Mouse (Mus musculus): ENCODE measurements around the gene Pdgfd. TPM values are rescaled to one million over a fixed set of nuclear protein-coding genes. Genes with fewer than 3 reads are reported as not detected.
A peak's percentile ranks its signal among the peaks of the same experiment; 100 is the strongest.

The Pdgfd gene
- polyA plus RNA-seq, 1 experiment from 2014 or later: 0.71 TPM

DNA sequence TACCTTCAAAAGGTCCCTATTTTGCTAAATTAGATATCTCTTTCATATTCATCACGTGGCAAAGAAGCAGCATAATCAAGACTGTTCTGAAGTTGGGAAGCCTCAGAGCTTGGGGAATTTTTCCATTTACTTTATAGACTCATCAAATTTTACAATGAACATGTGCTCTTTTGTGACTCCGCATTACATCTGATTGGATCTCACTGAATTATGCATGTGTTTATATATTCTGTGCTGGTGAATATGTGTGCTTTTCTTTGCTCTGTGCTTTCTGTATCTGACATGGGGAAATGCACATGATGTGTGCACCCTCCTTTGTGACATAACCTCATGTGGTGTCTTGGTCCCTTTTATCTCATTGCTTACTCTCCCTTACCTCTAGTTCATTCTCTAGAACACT is 83.6 kb downstream of the Pdgfd start:
- WGBS (ENCODE audit: insufficient replicate concordance): 62% methylated on average over 2 of the region's 2 CpGs
- H3K4me3 ChIP-seq (replicated peaks): no peak overlapping the region
- H3K4me2 ChIP-seq: no peak overlapping the region
- no peaks in the 10 kb centered on the region for H3K27me3 ChIP-seq
- no peak for ATAC-seq (ENCODE audit: low read depth)
- DNase-seq: no peak
- H3K9ac ChIP-seq: no peak overlapping the region
- H3K9me3 ChIP-seq (replicated peaks): no peaks in the 10 kb centered on the region
- no peaks in the 10 kb centered on the region for H3K36me3 ChIP-seq
- no peaks in the 10 kb centered on the region for H3K4me1 ChIP-seq (replicated peaks)
- no peak overlapping the region for H3K27ac ChIP-seq

DNA sequence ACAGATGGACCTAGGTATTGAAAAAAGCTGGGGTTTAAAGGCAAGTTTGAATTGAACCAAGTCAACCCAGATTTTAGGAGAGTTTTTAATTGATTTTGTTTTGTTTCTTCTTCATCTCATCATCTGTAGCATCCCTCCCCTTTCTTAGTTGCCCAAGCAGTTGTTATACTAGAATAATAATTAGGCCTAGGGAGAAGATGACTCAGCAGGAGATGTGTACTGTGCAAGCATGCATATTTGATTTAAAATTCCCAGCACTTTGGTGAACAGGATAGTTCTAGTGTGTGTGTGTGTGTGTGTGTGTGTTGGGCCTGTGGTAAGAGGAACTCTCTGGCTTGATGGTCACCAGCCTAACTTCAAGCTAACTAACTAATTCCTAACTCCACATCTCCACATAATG is 88.7 kb downstream of the Pdgfd start:
- Histone ChIP-seq H3K9me3 (replicated peaks) (no peaks in the 10 kb centered on the region), H3K4me3 (replicated peaks) (no peak overlapping the region), H3K27me3 (no peaks in the 10 kb centered on the region), H3K9ac (no peak overlapping the region), H3K4me1 (replicated peaks) (no peaks in the 10 kb centered on the region), H3K27ac (no peak overlapping the region), H3K36me3 (no peaks in the 10 kb centered on the region), H3K4me2 (no peak overlapping the region)
- ATAC-seq (ENCODE audit: low read depth) (no peak), DNase-seq (no peak)

DNA sequence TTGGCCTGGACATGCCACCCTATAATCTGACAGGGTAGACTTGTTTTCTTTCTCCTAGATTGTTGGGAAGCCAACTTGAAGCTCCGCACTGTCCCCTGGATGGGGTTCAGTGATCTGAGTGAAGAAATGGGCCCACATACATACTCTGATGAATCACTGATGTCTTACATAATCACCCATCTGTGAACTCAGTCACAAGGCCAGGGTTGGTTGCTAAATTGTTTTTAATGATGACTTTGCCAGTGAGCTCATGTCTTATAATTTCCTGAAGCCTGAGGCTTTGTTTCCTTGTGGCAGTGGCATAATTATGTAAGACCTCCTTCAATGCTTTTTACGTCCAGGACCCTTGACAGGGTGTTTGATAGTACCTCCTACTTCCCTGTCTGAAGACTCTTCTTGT is 96.4 kb downstream of the Pdgfd start:
- ATAC-seq (ENCODE audit: low read depth): no peak
- 70% methylated on average over 2 of the region's 2 CpGs for WGBS (ENCODE audit: insufficient replicate concordance)
- no peaks in the 10 kb centered on the region for H3K9me3 ChIP-seq (replicated peaks)
- H3K4me3 ChIP-seq (replicated peaks): no peak overlapping the region
- H3K27ac ChIP-seq: no peak overlapping the region
- no peak overlapping the region for H3K4me2 ChIP-seq
- H3K27me3 ChIP-seq: no peaks in the 10 kb centered on the region
- DNase-seq: no peak
- no peak overlapping the region for H3K9ac ChIP-seq
- H3K36me3 ChIP-seq: no peaks in the 10 kb centered on the region
- H3K4me1 ChIP-seq (replicated peaks): no peaks in the 10 kb centered on the region

DNA sequence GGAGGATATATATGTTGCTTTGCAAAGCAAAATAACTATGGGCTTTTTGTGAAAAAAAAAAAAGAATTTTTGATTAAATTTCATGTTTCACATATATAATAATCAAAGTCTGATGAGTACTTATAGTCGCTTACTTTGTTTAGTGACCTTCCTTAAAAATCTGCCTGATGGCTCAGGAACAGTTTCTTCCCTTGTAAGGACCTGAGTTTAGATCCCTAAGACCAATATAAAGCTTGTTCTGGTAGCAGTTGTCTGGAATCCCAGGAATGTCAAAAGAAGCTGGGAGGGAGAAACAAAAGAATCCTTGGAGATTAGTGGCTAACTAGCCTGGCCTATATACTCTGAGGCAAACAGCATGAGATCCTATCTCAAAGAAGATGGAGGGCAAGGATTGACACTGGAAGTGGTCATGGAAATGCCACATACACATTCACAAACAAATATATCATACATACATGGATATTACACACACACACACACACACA is 101.5 kb downstream of the Pdgfd start, which contains the start of gene Ddi1:
Gene Ddi1 (minus strand): TSS at position 51 of the 485 bp plus-strand sequence.
- Histone ChIP-seq H3K4me1 (replicated peaks) (no peaks in the 10 kb centered on the region), H3K9me3 (replicated peaks) (no peaks in the 10 kb centered on the region), H3K27me3 (no peaks in the 10 kb centered on the region), H3K4me3 (replicated peaks) (no peak within 1 kb of the TSS), H3K36me3 (no peaks in the 10 kb centered on the region), H3K27ac (no peak within 1 kb of the TSS), H3K9ac (no peak within 1 kb of the TSS), H3K4me2 (no peak within 1 kb of the TSS)
- 61% methylated on average over 1 of the region's 1 CpGs for WGBS (ENCODE audit: insufficient replicate concordance)
- ATAC-seq (ENCODE audit: low read depth) (no peak), DNase-seq (no peak)

DNA sequence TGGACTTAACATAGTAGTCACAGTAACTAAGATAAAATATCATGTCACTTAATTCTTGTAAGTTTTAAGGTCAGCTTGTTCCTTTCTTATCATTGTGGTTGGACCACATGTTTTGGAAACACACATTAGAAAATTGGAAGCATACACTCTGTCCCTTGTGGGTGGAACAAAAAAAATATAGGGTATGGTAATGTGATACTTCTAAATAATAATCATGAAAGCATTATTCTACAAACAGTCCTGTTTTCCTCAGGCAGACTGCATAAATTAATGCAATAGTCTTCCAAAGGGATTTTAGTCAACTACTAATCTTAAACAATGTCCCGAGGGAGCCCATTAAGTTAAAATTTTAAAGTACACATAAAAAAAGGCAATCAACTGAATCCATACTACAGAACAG is 108.0 kb downstream of the Pdgfd start:
- Histone ChIP-seq H3K4me1 (replicated peaks) (no peaks in the 10 kb centered on the region), H3K27me3 (no peaks in the 10 kb centered on the region), H3K4me3 (replicated peaks) (no peak overlapping the region), H3K27ac (no peak overlapping the region), H3K9ac (no peak overlapping the region), H3K36me3 (no peaks in the 10 kb centered on the region), H3K9me3 (replicated peaks) (no peaks in the 10 kb centered on the region), H3K4me2 (no peak overlapping the region)
- DNase-seq: no peak
- ATAC-seq (ENCODE audit: low read depth): no peak
- WGBS (ENCODE audit: insufficient replicate concordance): 68% methylated on average over 1 of the region's 1 CpGs

DNA sequence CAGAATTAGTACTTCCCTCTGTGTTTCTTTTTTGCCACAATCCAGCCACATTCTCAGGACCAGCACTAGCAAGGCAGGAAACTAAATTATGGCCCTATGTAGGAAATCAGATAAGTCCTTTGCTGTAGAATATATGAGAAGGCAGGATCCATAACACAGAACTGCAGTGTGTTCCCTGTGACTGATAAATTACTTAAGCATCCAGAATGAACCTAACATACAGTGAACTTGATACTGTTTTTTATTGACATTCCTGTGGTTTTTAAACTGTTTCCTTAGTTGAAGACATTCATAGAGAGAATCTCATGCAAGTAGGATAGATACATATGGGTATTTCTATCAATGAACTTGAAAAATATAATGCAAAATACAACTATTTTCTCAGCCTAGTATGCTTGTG is 109.1 kb downstream of the Pdgfd start:
- DNase-seq: no peak
- ATAC-seq (ENCODE audit: low read depth): no peak
- Histone ChIP-seq H3K9me3 (replicated peaks) (no peaks in the 10 kb centered on the region), H3K9ac (no peak overlapping the region), H3K27ac (no peak overlapping the region), H3K4me2 (no peak overlapping the region), H3K36me3 (no peaks in the 10 kb centered on the region), H3K4me1 (replicated peaks) (no peaks in the 10 kb centered on the region), H3K27me3 (no peaks in the 10 kb centered on the region), H3K4me3 (replicated peaks) (no peak overlapping the region)

DNA sequence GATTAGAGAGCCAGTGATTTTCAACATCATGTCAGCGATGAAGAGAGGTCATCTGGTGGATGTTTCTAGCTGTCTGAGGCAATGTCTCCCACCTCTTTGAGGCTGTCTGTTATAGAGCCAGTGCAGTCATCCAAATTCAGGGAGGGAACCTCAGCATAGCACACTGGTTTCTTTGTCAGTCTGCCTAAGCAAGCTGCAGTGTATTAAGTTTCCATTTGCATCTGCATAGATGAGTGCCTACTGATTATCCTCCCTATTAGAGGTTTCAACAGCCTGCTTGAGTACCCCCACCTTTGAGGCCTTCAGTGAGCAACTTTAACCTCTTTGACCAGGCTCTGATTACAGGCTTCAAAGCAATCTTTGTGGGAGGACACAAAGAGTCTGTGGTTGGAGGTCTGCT is 118.4 kb downstream of the Pdgfd start:
- ATAC-seq (ENCODE audit: low read depth) (no peak), DNase-seq (no peak)
- Histone ChIP-seq H3K4me3 (replicated peaks) (no peak overlapping the region), H3K4me2 (no peak overlapping the region), H3K9me3 (replicated peaks) (no peaks in the 10 kb centered on the region), H3K36me3 (no peaks in the 10 kb centered on the region), H3K27ac (no peak overlapping the region), H3K27me3 (no peaks in the 10 kb centered on the region), H3K9ac (no peak overlapping the region), H3K4me1 (replicated peaks) (no peaks in the 10 kb centered on the region)
- WGBS (ENCODE audit: insufficient replicate concordance): 43% methylated on average over 1 of the region's 1 CpGs

DNA sequence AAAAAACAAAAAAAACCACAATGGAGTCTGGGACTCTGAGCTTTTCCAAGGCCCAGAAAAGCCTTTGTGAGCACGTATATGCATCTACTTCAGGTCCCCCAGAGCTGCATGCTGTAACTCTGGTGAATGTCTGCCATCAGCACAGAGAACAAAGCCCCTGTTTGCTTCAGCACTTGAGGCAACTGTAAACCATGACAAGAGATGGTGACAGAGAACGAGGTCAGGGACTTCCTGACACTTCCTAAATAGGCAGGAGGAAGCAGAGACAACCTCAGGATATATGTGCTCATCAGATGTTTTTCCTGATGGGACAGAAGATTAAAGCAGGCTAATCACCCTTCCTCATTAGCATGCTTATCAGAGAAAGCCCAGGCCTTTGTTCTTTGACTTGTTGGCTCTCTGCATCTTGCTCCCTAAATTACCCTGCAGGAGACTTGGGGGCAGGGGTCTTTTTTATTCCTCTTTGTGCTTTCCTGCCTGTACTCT is 120.9 kb downstream of the Pdgfd start:
- WGBS (ENCODE audit: insufficient replicate concordance): 12% methylated on average over 2 of the region's 2 CpGs
- H3K4me2 ChIP-seq: no peak overlapping the region
- DNase-seq (no peak), ATAC-seq (ENCODE audit: low read depth) (no peak)
- no peaks in the 10 kb centered on the region for H3K9me3 ChIP-seq (replicated peaks)
- no peak overlapping the region for H3K27ac ChIP-seq
- no peaks in the 10 kb centered on the region for H3K27me3 ChIP-seq
- no peak overlapping the region for H3K9ac ChIP-seq
- no peaks in the 10 kb centered on the region for H3K36me3 ChIP-seq
- no peaks in the 10 kb centered on the region for H3K4me1 ChIP-seq (replicated peaks)
- H3K4me3 ChIP-seq (replicated peaks): no peak overlapping the region

DNA sequence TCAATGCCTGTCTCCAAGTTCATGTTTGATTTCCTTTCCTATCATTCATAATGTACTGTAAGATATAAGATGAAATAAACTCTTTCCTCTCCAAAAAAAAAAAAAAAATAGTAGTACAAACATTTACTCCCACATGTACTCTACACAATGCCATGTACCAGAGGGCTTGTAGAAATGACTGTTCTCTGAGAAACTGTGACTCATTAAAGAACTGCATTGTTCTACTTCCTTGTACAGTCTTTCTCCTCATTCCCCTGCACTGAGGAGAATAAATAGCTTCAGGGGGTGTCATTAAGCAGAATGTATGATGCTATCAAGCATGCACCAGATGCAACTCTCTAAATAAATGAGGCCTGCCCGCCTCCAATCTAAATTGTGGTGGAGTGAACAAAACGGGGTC is 130.2 kb downstream of the Pdgfd start:
- Histone ChIP-seq H3K9me3 (replicated peaks) (no peaks in the 10 kb centered on the region), H3K4me2 (no peak overlapping the region), H3K9ac (no peak overlapping the region), H3K27ac (no peak overlapping the region), H3K36me3 (no peaks in the 10 kb centered on the region), H3K27me3 (no peaks in the 10 kb centered on the region), H3K4me3 (replicated peaks) (no peak overlapping the region), H3K4me1 (replicated peaks) (no peaks in the 10 kb centered on the region)
- DNase-seq (no peak), ATAC-seq (ENCODE audit: low read depth) (no peak)
- WGBS (ENCODE audit: insufficient replicate concordance): 51% methylated on average over 2 of the region's 2 CpGs

DNA sequence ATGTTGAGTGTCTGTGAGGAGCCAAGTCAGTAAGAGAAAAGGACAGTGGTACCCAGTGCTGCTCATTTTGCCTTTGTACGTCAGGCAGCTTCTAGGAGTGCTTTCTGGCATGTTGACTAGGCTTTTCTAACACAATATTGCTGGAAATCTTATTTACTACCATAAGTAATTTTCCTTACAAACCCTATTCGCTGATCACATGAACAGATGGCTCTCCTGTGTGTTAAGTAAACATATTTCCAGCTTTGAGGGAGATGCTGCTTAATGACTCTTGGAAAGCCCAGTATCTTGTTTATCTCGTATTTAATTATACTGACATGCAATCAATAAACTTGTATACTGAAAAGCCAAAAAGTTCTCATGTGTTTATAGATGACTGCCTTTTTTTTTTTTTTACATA is 133.7 kb downstream of the Pdgfd start:
- no peaks in the 10 kb centered on the region for H3K9me3 ChIP-seq (replicated peaks)
- no peaks in the 10 kb centered on the region for H3K36me3 ChIP-seq
- WGBS (ENCODE audit: insufficient replicate concordance): 54% methylated on average over 3 of the region's 3 CpGs
- no peak for DNase-seq
- no peaks in the 10 kb centered on the region for H3K27me3 ChIP-seq
- H3K27ac ChIP-seq: no peak overlapping the region
- H3K4me2 ChIP-seq: no peak overlapping the region
- no peak overlapping the region for H3K4me3 ChIP-seq (replicated peaks)
- H3K9ac ChIP-seq: no peak overlapping the region
- 0 out of 2 replicates have a peak, but pooled peaks cover 3% of the 10 kb centered on the region for H3K4me1 ChIP-seq (replicated peaks)
- no peak for ATAC-seq (ENCODE audit: low read depth)

DNA sequence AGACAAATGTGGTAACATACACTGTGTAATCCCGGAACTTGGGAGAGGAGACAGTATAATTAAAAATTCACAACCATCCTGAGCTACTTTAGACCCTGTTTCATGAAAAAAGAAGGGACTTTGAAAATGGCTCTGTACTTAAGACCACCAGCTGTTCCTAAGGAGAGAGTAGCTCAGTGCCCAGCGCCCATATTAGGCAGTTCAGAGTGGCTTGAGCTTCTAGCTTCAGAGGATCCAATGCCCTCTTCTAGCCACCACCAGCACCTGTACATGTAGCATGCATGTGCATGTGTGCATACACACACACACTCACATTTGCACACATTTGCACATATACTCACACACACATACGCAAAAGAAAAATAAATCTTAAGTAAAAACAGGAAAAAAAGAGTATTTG is 136.2 kb downstream of the Pdgfd start:
- H3K9me3 ChIP-seq (replicated peaks): no peaks in the 10 kb centered on the region
- H3K4me3 ChIP-seq (replicated peaks): no peak overlapping the region
- H3K4me2 ChIP-seq: no peak overlapping the region
- H3K9ac ChIP-seq: no peak overlapping the region
- no peaks in the 10 kb centered on the region for H3K27me3 ChIP-seq
- DNase-seq: no peak
- H3K36me3 ChIP-seq: no peaks in the 10 kb centered on the region
- H3K4me1 ChIP-seq (replicated peaks): 0 out of 2 replicates have a peak, but pooled peaks cover 3% of the 10 kb centered on the region
- 65% methylated on average over 3 of the region's 3 CpGs for WGBS (ENCODE audit: insufficient replicate concordance)
- no peak for ATAC-seq (ENCODE audit: low read depth)
- no peak overlapping the region for H3K27ac ChIP-seq

DNA sequence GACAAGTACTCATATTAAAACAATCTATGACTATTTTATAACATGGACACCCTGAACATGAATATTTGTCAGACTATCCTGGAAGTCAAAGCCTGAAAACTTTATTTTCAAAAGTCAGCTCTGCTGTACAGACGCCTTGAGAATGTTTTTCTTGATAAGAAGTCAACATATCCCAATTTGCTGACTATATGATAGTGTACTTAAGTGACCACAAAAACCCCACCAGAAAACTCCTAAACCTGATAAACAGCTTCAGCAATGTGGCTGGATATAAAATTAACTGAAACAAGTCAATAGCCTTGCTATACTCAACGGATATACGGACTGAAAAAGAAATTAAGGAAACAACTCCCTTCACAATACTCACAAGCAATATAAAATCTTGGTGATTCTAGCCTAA is 137.5 kb downstream of the Pdgfd start:
- H3K9me3 ChIP-seq (replicated peaks): 0 out of 2 replicates have a peak, but pooled peaks cover 3% of the 10 kb centered on the region
- ATAC-seq (ENCODE audit: low read depth) (peak; percentile 78), DNase-seq (no peak)
- H3K4me3 ChIP-seq (replicated peaks): no peak overlapping the region
- H3K27me3 ChIP-seq: no peaks in the 10 kb centered on the region
- no peaks in the 10 kb centered on the region for H3K36me3 ChIP-seq
- WGBS (ENCODE audit: insufficient replicate concordance): 37% methylated on average over 3 of the region's 3 CpGs
- H3K27ac ChIP-seq: no peak overlapping the region
- H3K4me2 ChIP-seq: no peak overlapping the region
- 0 out of 2 replicates have a peak, but pooled peaks cover 3% of the 10 kb centered on the region for H3K4me1 ChIP-seq (replicated peaks)
- no peak overlapping the region for H3K9ac ChIP-seq
